Mouse (Mus musculus) cerebellum, postnatal 4 days (tissue): ENCODE results near the gene Pipox.

Experiments used
- DNase-seq, 2 experiments: peaks; one replicate each; pipeline ENCODE4 v3.0.0; 2022; ENCODE audit warnings: low spot score in 2 of 2, mixed read lengths in 1 of 2

Gene Pipox

DNA sequence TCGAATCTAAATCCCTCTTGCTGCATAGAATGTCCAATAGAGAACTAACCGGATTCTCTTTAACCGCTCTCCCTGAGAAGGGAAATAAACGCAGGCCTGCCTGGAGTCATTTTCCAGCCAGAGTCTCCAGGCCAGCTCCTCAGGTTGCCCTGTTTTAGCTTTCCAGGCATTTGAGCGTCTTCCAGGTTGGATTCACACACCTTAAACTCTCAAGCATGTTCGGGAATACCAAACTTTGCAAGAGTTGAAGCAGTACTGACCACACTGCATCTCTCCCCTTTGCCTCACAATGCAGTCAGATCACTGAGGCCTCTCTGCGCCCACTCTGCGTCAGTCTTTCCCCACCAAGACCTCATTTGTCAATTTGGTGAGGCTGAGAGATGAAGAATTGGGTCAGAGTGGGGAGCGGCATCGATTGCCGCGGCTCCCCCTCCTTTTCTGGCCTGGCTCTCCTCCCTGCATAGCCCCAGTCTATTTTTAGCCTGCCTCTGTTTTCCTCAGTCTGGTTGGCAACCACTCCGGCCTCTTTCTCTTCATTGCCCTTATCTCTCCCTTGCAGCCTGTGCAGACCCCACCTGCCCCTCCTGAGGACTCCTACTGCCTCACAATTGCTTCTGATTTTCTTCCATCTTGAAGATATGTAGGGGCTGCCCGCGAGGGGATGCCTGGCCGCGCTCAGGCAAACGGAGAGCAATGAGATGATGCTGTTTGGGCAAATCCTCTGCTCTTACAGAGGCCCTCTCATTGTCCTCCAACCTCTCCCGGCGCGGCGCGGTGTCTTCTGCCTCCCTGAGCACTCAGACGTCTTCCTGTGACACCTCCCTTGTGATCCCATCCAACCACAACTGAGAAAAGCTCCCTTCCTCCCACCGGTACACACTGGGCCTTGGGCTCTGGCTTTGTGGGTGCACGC lies 17.8 kb downstream of the Pipox start:
- no peak for DNase-seq

DNA sequence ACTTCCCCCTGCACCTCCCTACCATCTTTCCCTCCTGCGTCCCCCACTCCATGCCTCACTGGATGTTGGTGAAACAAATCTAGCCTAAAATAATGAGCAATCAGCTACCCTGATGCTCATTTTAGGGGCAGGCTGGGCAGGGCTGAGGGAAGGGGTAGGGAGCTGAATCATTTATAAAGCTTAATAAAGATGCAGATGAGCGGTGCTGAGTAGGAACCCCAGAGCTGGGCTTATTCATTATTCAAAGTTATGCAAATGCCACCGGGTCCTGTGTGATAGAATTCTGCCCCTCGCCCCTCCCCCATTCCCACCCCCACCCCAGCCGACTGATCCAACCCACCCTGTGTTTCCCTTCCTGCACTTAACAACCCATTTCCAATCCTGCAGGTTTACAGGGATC lies 18.6 kb downstream of the Pipox start:
- no peak for DNase-seq

DNA sequence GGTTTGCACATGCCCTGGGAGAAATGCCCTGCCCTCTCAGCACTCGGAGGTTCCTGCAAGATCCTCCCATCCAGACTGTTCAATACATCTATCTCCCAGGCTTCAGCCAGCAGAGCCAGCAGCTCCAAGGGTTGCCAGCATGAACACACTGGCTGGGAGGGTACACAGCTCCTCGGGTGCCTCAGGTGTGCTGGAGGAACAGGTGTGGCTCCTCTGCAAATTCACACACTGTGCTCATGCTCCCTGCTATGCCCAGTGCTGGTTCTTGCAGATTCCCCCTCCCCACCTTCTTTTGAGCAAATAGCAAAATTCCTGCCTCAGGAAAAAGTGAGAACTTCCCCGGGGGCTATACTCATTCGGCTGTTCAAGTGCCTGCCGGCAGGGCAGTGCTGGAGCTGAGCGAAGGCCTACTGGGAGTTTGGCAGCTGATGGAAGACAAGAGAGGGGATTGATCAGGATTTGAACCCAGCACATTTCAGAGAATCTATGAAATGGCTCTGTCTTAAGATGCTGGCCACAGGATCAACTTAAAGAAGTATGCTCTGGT lies 19.1 kb downstream of the Pipox start:
- DNase-seq = no peak

DNA sequence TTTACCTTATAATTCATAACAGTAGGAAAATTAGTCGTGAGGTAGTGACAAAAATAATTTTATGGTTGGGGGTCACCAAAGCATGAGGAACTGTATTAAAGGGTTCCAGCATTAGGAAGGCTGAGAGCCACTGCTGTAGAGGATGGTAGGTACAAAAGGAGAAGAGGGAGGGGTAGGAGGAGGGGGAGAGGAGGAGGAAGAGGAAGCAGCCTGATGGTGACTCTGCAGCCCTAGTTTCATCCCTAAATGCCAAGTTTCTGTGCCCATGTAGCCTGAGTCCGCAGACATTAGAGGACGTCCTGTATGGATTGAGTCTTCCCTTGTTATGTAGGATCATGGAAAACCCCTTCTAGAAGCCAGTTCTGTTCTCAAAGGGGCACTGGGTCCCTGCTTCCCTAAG lies 20.8 kb downstream of the Pipox start:
- DNase-seq = no peak

DNA sequence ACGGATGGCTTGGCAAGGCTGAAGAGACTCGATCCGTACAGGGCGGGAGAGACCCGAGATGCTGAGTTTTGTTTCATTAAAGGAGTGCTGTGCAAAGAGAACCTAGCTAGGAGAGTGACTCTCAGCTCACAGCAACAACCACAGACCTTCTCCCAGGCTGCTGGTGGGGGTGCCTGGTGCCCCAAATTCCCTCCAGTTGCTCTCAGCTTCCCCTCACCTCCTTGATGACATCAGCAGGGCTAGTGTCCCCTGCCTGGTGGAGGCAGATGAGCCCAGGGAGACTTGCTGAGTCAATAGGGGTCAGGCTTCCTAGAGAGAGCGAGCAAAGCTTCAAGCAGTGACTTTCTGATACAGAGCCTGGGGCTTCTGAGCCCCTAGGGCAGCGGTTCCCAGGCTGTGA lies 21.2 kb downstream of the Pipox start:
- DNase-seq = no peak

DNA sequence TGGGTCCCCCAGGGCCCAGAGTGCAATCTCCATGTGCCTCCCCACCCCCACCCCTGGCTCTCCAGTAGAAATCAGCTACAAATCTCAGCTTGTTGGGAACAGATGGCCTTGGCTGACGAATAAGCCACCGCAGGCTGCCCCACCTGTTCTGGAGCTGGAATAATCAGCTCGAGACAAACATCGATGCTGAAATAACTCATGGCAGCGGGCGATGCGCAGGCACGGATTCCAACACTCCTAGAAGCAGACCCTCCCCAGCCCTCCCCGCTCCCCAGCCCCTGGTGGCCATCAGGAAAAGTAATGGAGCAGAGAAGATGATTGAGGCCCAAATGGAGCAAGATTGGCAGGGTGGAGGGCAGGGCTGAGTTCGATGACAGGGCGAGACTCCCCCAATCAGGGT lies 21.7 kb downstream of the Pipox start:
- peak in 1 of 2 experiments; percentile 60 for DNase-seq

DNA sequence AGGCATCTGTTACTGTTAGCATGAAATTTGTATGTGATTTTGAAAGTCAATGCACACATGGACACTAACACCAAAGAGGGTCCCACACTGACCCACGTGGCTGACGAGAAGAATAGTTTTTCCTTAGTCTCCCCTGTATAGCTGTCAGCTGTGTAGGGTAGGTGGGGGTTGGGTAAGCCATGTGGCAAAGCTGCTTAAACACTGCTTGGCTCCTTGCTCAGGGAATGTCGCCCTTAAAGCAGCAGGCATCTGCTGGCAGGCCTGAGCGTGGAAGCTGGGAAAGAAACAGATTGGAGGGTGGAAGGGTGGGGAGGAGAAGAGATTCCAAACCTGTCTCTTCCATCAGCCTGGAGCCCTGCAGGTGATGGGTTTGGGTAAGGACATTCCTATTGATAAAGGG lies 22.5 kb downstream of the Pipox start:
- DNase-seq = peak in 1 of 2 experiments; percentile 62

DNA sequence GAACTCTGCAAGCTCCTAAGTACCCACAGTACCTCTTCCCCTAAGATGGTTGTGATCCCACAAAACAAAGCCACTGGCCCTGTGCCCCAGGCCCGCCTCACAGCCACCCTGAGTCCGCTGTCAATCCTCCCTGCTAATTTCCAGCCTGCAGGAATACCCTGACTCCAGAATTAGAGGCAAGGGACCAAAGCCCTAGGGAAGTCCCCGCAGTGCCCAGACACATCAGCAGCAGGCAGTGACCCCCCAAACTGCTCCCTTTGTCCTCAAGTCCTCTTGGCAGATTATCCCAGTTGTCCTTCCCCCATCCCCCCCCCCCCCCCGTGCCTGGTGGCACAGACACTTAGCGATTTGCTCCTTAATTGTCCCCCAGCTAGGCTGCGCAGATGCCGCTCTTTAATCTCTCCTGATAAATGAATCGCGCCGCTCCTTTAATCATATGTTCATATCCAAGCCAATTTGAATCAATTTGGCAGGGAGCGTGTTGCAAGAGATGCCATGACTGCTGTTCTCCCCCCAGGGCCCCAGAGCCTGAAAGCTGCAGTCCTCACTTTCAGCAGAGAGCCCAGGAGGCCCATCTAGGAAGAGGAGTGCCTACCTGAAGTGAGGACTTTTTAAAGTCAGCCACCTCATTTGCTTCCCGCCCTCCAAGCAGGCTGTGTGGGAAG lies 26.3 kb downstream of the Pipox start:
- no peak for DNase-seq

DNA sequence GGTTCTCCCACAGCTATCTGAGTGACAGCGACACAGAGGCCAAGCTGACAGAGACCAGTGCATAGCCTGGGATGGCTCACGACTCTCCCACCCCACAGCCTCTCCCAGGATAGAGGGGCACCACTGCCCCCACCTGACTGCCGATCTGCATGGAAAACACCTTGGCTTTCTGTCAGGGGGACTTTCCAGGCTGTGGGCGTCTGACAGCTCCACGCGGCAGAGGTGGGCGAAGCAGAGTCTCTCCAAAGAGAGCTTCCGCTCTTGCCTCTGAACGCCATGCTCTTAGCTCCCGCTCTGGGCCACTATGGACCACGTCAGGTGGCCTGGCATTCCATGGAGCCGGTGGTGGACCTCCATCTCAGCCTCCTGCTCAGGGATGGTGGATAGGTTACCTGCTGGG lies 29.1 kb downstream of the Pipox start:
- no peak for DNase-seq

DNA sequence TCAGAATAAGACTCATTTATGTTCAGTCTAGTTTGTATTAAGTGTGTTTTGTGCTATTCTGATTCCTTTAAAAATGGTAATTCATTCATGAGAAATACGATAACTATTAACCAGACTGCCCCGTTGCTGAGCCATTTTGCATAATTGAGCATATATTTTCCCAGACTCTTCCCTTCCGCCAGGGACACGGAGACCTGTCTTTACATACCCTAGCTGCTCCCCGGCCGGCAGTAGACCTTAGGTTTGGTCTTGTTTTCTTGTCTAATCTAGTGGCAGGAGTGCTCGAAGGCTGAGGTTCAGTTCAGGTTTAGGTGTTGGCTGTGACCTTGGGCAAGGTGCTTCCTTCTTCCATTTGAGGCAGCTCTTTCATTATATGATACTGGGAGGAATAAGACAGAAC lies 31.0 kb downstream of the Pipox start:
- no peak for DNase-seq

DNA sequence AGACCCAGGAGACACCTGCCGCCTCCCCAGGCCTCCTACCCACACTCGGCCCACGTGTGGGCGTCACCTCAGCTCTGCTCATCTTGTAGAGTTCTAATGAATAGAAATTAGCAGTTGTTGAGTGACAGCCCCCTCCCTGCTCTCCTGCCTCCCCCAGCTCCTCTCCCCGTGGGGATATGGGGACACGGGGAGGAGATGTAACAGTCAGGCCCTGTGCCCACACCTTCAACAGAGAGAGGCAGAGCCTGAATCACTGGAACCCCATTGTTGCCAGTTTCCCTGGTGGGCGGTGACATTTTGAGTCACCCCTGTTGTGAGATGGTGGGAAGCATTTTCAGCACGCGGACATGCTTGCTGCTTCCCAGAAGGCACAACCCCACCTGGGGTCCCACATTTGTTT lies 32.9 kb downstream of the Pipox start:
- DNase-seq = no peak

DNA sequence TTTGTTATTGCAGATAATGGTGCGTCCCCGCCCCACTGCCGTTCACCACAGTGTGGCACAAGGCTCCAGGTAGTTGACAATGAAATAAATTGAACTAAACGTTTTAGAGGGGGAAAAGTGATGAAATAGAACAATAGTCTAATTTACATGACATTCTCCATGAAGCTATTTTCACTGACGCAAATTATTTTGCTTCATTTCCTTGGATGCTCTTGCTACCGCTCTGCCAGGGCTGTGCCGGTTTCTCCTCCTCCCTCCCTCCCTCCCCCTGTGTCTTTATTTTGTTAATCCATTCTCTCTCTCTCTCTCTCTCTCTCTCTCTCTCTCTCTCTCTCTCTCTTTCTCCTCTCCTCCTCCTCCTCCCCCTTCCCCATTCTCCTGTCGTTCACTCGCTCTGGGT lies 35.3 kb downstream of the Pipox start:
- no peak for DNase-seq

DNA sequence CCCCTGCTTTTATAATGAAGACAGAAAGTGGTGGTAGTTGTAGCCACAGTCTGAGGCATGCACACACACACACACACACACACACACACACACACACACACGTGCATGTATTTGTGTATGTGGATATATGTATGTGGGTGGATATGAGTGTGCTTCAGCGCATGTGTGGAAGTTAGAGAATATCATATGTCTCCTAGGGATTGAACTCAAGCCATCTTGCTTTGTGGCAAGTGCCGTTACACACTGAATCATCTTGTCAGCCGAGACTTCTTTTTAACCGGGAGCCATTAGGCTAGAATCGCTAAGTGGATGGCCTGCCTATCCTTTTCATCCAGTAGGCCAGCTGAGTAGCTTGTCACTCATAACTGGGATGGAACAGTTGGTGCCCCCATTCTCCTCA lies 36.8 kb downstream of the Pipox start:
- no peak for DNase-seq

DNA sequence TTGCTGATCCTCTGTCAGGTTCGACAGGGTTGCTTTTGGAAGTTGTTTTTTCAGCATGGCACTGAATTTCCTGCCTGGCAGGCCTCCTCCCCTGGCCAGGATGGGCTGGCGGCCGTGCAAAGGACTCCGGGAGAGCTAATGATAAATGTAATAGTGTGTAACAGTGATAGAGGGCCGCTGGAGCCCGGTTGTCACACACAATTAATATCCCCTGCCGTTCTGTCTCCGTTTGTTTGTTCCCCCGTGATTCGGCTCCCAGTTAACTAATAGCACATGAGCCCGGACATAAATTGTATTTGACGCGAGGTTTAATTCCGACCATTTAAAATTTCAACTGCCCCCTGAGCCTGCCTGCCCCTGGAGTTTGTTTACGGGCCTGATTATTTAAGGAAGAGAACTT lies 38.5 kb downstream of the Pipox start:
- DNase-seq = no peak

DNA sequence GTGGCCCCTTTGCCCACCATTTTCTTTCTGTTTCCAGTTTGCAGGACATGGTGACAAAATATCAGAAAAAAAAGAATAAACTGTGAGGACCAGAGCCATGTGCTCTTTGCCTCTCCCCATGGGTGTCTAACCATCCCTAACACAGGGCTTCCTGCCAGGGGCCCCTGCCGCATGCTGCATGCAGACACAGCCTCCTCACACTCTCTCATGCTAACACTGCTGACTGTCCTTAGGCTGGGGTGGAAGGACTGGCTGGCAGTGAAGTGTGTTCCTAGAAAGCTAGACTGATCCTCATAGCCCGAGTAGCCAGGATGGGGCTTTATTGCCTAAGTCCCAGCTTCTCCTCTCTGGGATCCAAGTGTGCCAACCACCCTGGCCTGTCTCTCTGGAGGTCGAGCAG lies 39.3 kb downstream of the Pipox start:
- no peak for DNase-seq

DNA sequence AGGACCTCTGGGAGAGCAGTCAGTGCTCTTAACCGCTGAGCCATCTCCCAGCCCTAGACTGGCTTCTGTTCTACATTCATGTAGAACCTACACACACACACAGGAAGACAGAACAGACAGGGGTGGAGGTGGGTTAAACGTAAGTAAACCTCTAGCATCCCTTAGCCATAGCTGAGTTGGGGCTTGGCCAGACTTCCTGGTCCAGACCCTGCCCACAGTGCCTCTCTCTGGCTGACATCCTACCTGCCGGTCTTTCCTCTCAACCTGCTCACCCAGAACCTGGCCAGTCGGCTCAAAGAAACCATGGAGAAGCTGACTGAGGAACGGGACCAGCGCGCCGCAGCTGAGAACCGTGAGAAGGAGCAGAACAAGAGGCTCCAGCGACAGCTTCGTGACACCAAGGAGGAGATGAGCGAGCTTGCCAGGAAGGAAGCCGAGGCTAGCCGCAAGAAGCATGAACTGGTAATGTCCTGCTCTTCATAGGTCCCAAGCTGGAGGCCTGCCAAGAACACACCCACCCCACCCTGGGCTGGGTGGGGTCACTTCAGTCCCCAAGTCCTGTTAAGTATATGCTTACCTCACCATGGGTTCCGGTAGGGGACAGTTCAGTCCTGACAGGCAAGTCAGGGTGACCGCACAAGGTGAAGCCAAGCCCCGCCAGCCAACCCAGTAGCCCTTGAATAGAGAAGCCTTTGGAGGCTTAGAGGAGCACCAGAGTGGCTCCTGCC lies 40.8 kb downstream of the Pipox start:
- no peak for DNase-seq

DNA sequence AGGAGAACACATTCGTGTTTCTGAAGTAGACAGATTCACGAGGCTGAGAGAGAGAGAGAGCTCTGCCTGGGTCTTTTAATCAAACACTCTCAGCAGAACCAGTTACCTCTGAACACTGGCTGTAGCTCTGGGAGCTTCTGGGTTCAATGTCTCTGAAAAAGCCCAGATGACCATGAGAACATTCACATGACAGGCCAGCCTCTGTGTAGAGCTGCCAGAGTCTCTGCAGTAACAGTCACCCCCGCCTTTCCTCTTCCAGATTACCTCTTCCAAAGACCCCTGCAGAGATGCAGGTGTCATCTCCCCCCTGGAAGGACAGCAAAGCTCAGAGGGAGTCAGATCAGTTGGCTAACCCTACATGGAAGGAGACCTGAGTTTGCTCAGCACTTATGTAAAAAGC lies 41.7 kb downstream of the Pipox start:
- no peak for DNase-seq

DNA sequence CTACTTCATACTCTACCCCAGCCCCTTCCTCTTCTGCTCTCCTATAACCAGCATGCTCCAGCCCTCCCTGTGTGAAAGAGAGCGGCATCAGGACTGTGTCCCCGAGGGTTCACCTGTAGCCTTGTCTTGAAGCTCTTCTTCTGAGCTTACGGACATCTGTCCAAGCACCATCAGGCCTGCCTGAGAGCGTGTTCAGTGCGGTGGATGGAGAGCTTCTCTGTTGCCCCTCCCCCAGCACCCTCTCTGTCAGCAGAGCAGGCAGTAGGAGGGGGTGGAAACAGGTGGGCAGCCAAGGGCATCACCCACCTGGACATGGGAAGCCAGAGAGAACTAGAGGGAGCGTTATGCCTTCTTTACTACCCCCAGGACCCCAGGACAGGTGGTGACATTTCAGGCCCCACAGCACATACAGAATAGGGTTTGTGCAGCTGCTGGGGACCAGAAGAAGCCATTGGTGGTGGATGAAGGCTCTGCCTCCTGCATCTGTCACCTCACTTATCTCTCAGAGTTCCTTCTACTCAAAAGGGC lies 42.3 kb downstream of the Pipox start:
- DNase-seq = no peak

DNA sequence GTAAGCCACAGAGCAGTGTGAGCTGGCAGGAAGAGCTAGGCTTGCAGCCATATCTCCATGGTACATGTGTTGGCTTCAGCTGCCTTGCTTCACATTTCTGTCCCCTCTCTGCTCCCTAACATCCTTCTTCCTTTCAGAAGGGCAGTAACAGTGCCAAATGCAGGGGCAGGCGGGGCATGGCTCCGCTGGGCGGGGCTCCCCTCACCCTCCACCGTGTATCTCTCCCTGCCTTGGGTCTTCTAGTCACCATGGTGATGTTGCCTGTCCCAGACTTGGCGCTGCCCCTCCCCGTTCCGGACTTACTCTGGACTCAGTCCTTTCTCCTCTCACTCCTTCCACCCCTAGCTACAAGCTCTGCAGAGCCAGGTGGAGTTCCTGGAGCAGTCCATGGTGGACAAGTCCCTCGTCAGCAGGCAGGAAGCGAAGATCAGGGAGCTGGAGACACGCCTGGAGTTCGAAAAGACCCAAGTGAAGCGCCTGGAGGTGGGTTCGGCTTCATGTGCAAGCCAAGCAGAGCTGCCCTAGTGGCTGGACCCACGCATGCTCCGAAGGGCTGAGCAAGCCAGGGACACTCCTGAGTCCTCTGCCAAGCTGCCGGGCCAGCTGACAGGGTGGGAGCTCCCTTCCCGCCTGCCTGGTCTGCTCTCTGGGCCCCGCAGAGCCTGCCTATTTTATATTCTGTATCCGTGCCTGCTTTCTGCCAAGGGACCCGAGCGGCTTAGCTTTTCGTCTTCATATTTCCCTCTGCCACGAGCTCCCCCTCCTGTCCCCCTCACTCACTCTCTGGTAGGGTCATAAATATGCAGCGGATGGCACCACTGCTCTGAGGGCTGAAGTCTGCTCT lies 43.3 kb downstream of the Pipox start:
- DNase-seq = peak; percentile 57 to 77

DNA sequence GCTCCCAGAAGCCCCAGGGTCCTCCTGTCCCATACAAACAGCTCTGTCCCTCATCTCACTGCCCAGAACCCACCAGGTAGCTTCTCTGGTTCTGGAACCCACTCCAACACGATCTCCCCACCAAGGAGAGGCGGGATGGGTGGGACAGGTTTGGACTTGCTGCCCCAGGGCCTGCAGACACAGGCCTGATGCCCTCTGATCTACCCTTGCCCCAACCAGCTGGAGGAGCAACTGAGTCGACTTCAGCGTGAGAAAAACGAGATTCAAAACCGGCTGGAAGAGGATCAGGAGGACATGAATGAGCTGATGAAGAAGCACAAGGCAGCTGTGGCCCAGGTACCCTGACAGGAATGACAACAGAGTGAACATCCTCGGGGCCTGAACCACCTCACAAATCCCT lies 44.7 kb downstream of the Pipox start:
- DNase-seq = no peak

DNA sequence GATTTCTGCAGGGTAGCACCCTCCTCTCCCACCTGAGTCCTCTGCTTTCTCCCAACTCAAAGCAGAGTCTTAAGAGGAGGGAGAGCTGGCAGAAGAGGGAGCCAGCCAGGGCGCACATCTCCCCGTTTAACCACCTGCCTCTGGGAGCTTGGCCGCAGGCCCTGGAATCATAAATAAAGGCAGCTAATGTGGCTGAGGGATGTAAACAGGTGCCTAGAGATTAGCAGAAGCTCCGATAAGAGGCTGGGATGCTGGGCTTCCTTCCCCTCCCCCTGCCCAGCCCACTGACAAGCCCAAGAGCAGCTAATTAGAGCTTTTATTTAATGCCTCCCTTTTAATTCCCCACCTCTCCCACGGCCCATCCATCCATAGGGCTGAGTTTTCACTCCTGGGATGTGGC lies 45.8 kb downstream of the Pipox start:
- DNase-seq = no peak
